Mouse (Mus musculus) stomach, embryonic 14.5 days (tissue): ENCODE data around the gene Tspan5. TPM values are rescaled to one million over a fixed set of nuclear protein-coding genes. Genes with fewer than 3 reads are reported as not detected.

Experiments
- ATAC-seq: fragments of 200-750 bp; cut with Nextera tagmentation; 2 replicates; pipeline ENCODE4 v1.8.0; 2017; ENCODE audit warnings: low read depth, moderate TSS enrichment; ENCODE audit not compliant: insufficient number of reproducible peaks, insufficient read depth, low FRiP score
- H3K27ac ChIP-seq: fragments of 300-500 bp; sonication (generic); 2 replicates; pipeline ENCODE4 v1.5.1; 2014; ENCODE audit warnings: mild to moderate bottlenecking, low read length, moderate library complexity, mixed read lengths
- H3K27me3 ChIP-seq: fragments of 300-500 bp; sonication (generic); 2 replicates; pipeline ENCODE4 v1.6.1; 2014; ENCODE audit warnings: low read length, control low read depth, mixed read lengths; ENCODE audit not compliant: control insufficient read depth, insufficient read depth
- H3K36me3 ChIP-seq: fragments of 300-500 bp; sonication (generic); 2 replicates; pipeline ENCODE4 v1.6.1; 2014; ENCODE audit warnings: mild to moderate bottlenecking, control low read depth, low read length, moderate library complexity, mixed read lengths; ENCODE audit not compliant: control insufficient read depth, insufficient read depth
- H3K4me1 ChIP-seq: fragments of 300-500 bp; sonication (generic); 2 replicates; pipeline ENCODE4 v1.6.1; 2014; ENCODE audit warnings: low read length, control low read depth, mixed read lengths; ENCODE audit not compliant: control insufficient read depth, insufficient read depth
- H3K4me2 ChIP-seq: fragments of 300-500 bp; sonication (generic); replicated peaks from 2 replicates; pipeline ENCODE4 v1.6.1; 2014; ENCODE audit warnings: low read depth, low read length, control low read depth
- H3K4me3 ChIP-seq: fragments of 300-500 bp; sonication (generic); 2 replicates; pipeline ENCODE4 v1.5.1; 2014; ENCODE audit warnings: low read depth, low read length, control low read depth
- H3K9ac ChIP-seq: fragments of 300-500 bp; sonication (generic); replicated peaks from 2 replicates; pipeline ENCODE4 v1.6.1; 2014; ENCODE audit warnings: low read depth, mild to moderate bottlenecking, control low read depth, low read length, moderate library complexity, mixed read lengths
- H3K9me3 ChIP-seq: fragments of 300-500 bp; sonication (generic); 2 replicates; pipeline ENCODE4 v1.6.1; 2016; ENCODE audit warnings: low read depth, low read length, control low read depth; ENCODE audit not compliant: control insufficient read depth
- WGBS: fragments of 180-500 bp; shearing (Covaris S2); extraction: QIAGEN DNeasy Blood & Tissue Kit; methylation state at CpG from one replicate; pipeline ENCODE4 v1.1.7; 2014; 5-methylcytosine and 5-hydroxymethylcytosine counted together
- polyA plus RNA-seq: library from polyadenylated mRNA; unstranded; fragments of >200 nt; fragmentation: Nextera tagmentation; extraction: Ambion mirVana; gene quantifications from 2 replicates; pipeline ENCODE4 v1.2.1, GENCODE M21; 2014

Tspan5 gene
- polyA plus RNA-seq, 1 experiment from 2014 or later: 34.3 TPM

DNA sequence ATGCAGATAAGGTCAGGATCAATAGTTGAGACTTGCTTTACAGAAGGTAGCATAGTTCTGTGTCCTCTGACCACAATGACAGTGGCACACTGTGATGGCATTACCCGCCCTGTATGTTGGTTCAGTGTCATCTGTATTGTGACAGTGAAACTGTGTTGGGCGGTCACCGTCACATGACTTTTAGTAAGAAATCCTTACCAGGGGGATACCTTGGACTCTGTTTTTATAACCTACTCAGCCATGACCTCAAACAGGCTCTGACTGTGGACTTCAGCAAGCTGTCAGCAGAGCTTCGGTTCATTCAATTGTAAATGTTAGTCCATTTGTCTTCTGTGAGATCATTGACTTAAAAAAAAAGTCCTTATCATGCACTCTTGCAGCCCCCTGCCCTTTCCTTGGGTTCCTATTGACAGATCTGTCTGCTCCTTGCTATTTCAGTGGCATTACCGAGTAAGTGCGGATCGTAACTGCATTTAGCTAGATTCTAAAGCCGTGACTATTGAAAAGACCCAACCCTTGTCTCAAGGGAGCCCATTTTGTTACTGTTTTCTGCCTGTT, 84.3 kb downstream of the Tspan5 start:
- Histone ChIP-seq H3K4me2 (no peak overlapping the region), H3K36me3 (no peaks in the 10 kb centered on the region), H3K27me3 (no peaks in the 10 kb centered on the region), H3K9me3 (no peaks in the 10 kb centered on the region), H3K4me3 (no peak overlapping the region), H3K27ac (no peak overlapping the region), H3K9ac (no peak overlapping the region), H3K4me1 (peaks cover 9% of the 10 kb centered on the region)
- 71% methylated on average over 8 of the region's 8 CpGs for WGBS
- ATAC-seq: no peak

DNA sequence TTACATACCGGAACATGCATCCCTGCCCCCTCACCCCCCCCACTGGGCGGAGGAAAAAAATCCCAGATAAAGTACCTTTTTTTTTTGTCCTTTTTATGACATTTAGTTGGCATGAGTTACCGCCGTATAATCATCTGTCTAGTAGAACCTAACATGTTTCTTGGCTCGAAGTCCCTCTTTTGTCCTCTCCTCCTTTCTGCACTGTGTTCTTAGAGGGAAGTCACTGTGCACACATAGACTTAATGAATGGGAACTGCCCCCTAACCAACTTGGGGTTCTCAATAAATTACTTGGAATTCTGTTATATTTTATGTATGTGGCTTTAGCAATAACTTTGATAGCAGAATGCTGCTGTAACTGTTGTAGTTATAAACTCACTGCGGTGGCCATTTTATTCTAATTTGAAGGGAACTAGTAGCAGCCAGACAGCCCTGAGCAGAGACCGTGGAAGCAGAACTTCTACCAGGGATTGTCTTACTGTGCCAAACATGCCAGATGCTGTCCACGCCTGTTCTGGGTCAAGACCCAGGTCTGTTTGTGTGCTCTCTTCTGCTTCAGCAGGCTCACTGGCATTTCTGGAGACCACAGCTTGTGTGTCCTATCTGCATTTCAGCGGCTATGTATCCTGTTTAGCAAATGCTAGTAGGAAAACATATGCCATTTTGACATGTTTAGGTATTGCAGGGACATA, 91.0 kb downstream of the Tspan5 start:
- no peaks in the 10 kb centered on the region for H3K9me3 ChIP-seq
- no peaks in the 10 kb centered on the region for H3K36me3 ChIP-seq
- H3K27me3 ChIP-seq: no peaks in the 10 kb centered on the region
- no peaks in the 10 kb centered on the region for H3K4me1 ChIP-seq
- ATAC-seq: no peak
- H3K9ac ChIP-seq: no peak overlapping the region
- no peak overlapping the region for H3K4me3 ChIP-seq
- H3K4me2 ChIP-seq: no peak overlapping the region
- H3K27ac ChIP-seq: no peak overlapping the region
- WGBS: 75% methylated on average over 9 of the region's 9 CpGs

DNA sequence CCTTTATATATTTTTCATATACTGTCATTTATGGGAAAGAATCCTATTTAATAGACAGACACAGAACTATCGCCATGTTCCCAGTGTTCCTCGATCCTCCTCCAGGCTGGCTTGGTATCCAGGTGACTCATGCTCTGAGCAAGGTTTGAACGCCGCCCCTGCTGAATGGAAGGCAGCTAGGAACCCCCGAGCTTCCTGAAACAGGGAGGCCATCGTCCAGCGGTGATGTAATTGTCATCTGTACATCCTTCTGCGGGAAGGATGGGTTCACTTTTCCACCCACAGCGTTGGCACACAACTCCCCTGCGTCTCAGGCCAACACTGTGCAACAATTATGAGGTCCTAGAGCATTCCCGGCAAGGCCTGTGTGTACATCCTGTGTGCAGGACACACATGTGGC, 92.2 kb downstream of the Tspan5 start:
- H3K9me3 ChIP-seq: no peaks in the 10 kb centered on the region
- WGBS: 89% methylated on average over 11 of the region's 11 CpGs
- H3K4me3 ChIP-seq: no peak overlapping the region
- H3K9ac ChIP-seq: no peak overlapping the region
- H3K27me3 ChIP-seq: no peaks in the 10 kb centered on the region
- no peak overlapping the region for H3K27ac ChIP-seq
- no peak overlapping the region for H3K4me2 ChIP-seq
- H3K36me3 ChIP-seq: no peaks in the 10 kb centered on the region
- no peak for ATAC-seq
- H3K4me1 ChIP-seq: no peaks in the 10 kb centered on the region

DNA sequence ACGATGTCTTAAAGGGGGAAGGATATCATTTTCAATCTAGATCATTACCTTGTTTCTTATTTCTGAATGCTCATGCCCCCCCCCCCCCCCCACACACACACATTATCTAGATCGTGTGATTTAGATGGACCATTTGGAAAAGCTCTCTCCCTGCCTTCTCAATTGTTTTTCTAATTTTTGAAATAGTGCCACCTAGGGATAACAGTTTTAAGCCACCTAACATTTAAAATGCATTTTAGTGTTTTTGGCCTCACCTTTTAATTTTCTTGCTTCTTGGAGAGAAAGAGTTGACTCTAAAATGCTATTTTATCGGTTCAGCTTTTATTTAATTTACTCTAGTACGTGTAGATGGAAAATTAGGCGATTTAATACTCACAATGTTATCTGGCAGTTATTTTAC, 94.9 kb downstream of the Tspan5 start:
- no peak for ATAC-seq
- Histone ChIP-seq H3K36me3 (no peaks in the 10 kb centered on the region), H3K27me3 (no peaks in the 10 kb centered on the region), H3K4me1 (no peaks in the 10 kb centered on the region), H3K27ac (no peak overlapping the region), H3K9me3 (no peaks in the 10 kb centered on the region), H3K4me3 (no peak overlapping the region), H3K9ac (no peak overlapping the region), H3K4me2 (no peak overlapping the region)
- 68% methylated on average over 5 of the region's 5 CpGs for WGBS

DNA sequence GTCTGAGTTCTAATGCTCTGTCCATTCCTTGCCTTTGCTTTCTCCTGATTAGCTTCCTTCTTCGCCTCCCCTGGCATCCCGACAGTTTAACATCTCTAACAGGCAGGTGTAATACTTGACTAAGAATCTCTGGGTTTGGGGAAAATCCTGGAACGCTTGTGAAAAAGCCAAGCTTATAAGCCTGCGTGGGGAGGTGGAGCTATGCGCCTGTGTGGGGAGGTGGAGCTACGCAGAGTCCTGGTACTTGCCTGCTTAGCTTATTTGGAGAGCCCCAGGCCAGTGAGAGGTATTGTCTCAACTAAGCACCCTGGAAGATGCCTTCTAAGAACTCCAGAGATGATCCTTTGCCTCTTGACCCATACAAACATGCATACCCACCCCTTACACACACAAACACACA, 95.7 kb downstream of the Tspan5 start:
- H3K4me1 ChIP-seq: no peaks in the 10 kb centered on the region
- H3K9ac ChIP-seq: no peak overlapping the region
- H3K27ac ChIP-seq: no peak overlapping the region
- H3K4me2 ChIP-seq: no peak overlapping the region
- H3K36me3 ChIP-seq: no peaks in the 10 kb centered on the region
- no peak overlapping the region for H3K4me3 ChIP-seq
- H3K9me3 ChIP-seq: no peaks in the 10 kb centered on the region
- WGBS: 90% methylated on average over 6 of the region's 6 CpGs
- no peaks in the 10 kb centered on the region for H3K27me3 ChIP-seq
- ATAC-seq: no peak

DNA sequence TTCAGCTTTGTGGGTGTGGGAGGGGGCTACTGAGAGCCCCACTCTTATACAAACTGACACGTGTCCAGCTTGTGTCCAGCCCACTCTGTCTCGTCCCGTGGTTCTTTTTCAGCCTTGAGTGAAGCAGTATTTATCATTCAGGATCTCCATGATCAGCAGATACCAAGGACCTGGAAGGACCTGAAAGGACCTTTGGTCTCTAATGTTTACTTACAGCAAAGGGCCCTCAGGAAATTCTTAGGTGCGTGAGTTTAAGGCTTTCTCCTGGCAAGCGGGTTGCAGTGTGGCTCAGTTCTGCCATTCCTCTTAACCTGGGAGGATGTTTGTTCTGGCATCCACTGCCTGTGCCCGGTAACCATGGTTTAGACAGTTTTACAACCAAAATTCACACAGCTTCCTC, 97.7 kb downstream of the Tspan5 start:
- Histone ChIP-seq H3K27ac (no peak overlapping the region), H3K27me3 (no peaks in the 10 kb centered on the region), H3K9ac (no peak overlapping the region), H3K4me1 (0 out of 2 replicates have a peak, but pooled peaks cover 6% of the 10 kb centered on the region), H3K9me3 (no peaks in the 10 kb centered on the region), H3K4me2 (no peak overlapping the region), H3K36me3 (no peaks in the 10 kb centered on the region), H3K4me3 (no peak overlapping the region)
- ATAC-seq: no peak
- WGBS: 55% methylated on average over 6 of the region's 6 CpGs

DNA sequence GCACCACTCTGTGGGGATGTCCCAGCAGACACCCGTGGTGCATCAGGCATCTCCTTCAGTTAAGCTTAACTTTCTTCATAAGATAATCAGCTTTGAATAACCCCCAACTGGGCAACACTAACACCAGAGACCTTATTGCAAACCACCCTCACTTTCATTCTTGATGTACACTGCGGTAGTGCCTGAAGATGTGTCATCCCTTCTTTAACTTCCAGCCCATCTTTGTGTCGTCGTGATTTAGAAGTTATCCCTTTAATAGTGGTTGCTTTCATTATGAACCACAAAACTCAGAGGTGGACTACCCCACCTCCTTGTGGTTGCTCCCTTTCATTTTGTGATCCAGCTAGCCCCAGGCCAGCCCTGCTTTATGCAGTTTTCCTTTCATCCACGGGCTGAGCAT, 99.3 kb downstream of the Tspan5 start:
- H3K27me3 ChIP-seq: no peaks in the 10 kb centered on the region
- H3K36me3 ChIP-seq: no peaks in the 10 kb centered on the region
- H3K9ac ChIP-seq: no peak overlapping the region
- 83% methylated on average over 5 of the region's 5 CpGs for WGBS
- no peak overlapping the region for H3K27ac ChIP-seq
- 0 out of 2 replicates have a peak, but pooled peaks cover 6% of the 10 kb centered on the region for H3K4me1 ChIP-seq
- ATAC-seq: no peak
- no peak overlapping the region for H3K4me3 ChIP-seq
- H3K4me2 ChIP-seq: no peak overlapping the region
- H3K9me3 ChIP-seq: no peaks in the 10 kb centered on the region

DNA sequence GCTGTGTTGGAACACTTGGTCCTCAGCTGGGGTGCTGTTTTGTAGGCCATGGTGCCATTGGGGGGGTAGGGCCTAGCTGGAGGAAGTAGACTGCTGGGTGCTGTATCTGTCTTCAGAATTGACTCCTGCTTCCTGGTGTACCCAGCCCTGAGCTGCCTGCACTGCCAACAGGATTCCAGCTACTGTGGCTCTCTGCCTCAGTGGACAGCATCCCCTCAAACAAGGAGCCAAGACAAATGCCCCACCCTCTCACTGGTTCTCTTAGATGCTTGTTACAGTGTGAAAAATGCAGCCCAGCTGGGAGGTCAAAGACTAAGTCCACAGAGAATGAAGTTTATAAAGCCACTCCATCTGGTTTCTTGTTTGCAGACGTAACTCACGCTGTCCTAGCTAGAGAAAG, 101.2 kb downstream of the Tspan5 start:
- no peak overlapping the region for H3K9ac ChIP-seq
- no peaks in the 10 kb centered on the region for H3K9me3 ChIP-seq
- 64% methylated on average over 2 of the region's 2 CpGs for WGBS
- no peak overlapping the region for H3K27ac ChIP-seq
- no peak for ATAC-seq
- H3K4me3 ChIP-seq: no peak overlapping the region
- no peak overlapping the region for H3K4me2 ChIP-seq
- H3K36me3 ChIP-seq: no peaks in the 10 kb centered on the region
- no peaks in the 10 kb centered on the region for H3K27me3 ChIP-seq
- 0 out of 2 replicates have a peak, but pooled peaks cover 6% of the 10 kb centered on the region for H3K4me1 ChIP-seq

DNA sequence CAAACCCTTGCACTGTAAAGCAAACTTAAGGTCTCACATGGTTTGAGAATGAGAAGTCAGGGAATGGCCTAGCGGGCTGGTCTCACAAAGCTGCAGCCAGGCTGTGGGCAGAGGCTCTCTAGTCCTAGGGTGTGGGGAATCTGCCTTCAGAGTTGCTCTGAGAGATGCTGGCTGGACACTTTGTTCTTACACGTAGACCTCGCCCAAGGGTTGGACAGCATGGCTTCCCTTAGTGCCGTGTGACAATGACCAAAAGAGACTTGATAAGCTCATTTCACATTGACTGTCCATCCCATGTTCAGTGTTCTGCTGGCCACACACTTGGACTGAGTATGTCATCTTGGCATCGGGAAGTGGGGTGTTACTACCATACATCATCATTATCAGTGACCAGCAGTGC, 101.6 kb downstream of the Tspan5 start:
- ATAC-seq: no peak
- H3K4me1 ChIP-seq: 0 out of 2 replicates have a peak, but pooled peaks cover 6% of the 10 kb centered on the region
- no peak overlapping the region for H3K4me2 ChIP-seq

More for the DNA sequence above, 101.6 kb downstream of the Tspan5 start:
- no peak overlapping the region for H3K4me3 ChIP-seq
- H3K27me3 ChIP-seq: no peaks in the 10 kb centered on the region
- H3K27ac ChIP-seq: no peak overlapping the region
- H3K9ac ChIP-seq: no peak overlapping the region
- H3K36me3 ChIP-seq: no peaks in the 10 kb centered on the region
- no peaks in the 10 kb centered on the region for H3K9me3 ChIP-seq
- WGBS: 88% methylated on average over 5 of the region's 5 CpGs
